Mouse (Mus musculus) intestine, postnatal 0 days (tissue): ENCODE measurements around the gene Ptbp2. TPM values are rescaled to one million over a fixed set of nuclear protein-coding genes. Genes with fewer than 3 reads are reported as not detected.

ENCODE experiments used
- ATAC-seq: fragments of 200-750 bp; cut with Nextera tagmentation; 2 replicates; pipeline ENCODE4 v1.8.0; 2017; ENCODE audit warnings: mild to moderate bottlenecking, moderate TSS enrichment, moderate library complexity
- H3K27ac ChIP-seq: fragments of 300-500 bp; sonication (generic); 2 replicates; pipeline ENCODE4 v1.5.1; 2014; ENCODE audit warnings: mild to moderate bottlenecking, low read depth, low read length, moderate library complexity
- H3K27me3 ChIP-seq: fragments of 300-500 bp; sonication (generic); replicated peaks from 2 replicates; pipeline ENCODE4 v1.6.1; 2014; ENCODE audit warnings: low read length, mixed read lengths; ENCODE audit not compliant: control insufficient read depth, insufficient read depth
- H3K36me3 ChIP-seq: fragments of 300-500 bp; sonication (generic); 2 replicates; pipeline ENCODE4 v1.6.1; 2014; ENCODE audit warnings: mild to moderate bottlenecking, moderate library complexity; ENCODE audit not compliant: control insufficient read depth, insufficient read depth
- H3K4me1 ChIP-seq: fragments of 300-500 bp; sonication (generic); replicated peaks from 2 replicates; pipeline ENCODE4 v1.6.1; 2014; ENCODE audit warnings: antibody characterized with exemption, low read length, mixed read lengths; ENCODE audit not compliant: control insufficient read depth, insufficient read depth
- H3K4me2 ChIP-seq: fragments of 300-500 bp; sonication (generic); replicated peaks from 2 replicates; pipeline ENCODE4 v1.6.1; 2014; ENCODE audit warnings: low read depth, mild to moderate bottlenecking, moderate library complexity
- H3K4me3 ChIP-seq: fragments of 300-500 bp; sonication (generic); 2 replicates; pipeline ENCODE4 v1.5.1; 2014; ENCODE audit warnings: low read depth, low read length
- H3K9ac ChIP-seq: fragments of 300-500 bp; sonication (generic); 2 replicates; pipeline ENCODE4 v1.6.1; 2014; ENCODE audit warnings: mild to moderate bottlenecking, low read depth, low read length
- H3K9me3 ChIP-seq: fragments of 300-500 bp; sonication (generic); 2 replicates; pipeline ENCODE4 v1.6.1; 2016; ENCODE audit warnings: mixed run types; ENCODE audit not compliant: control insufficient read depth
- CTCF ChIP-seq: sonication (generic); IDR thresholded peaks from 2 replicates; pipeline ENCODE4 v1.5.1; 2016; ENCODE audit warnings: low read depth, mild to moderate bottlenecking, control low read depth, antibody characterized with exemption, moderate library complexity
- WGBS: fragments of 180-500 bp; shearing (Covaris S2); extraction: QIAGEN DNeasy Blood & Tissue Kit; methylation state at CpG from one replicate; pipeline ENCODE4 v1.1.7; 2014; 5-methylcytosine and 5-hydroxymethylcytosine counted together
- polyA plus RNA-seq: library from polyadenylated mRNA; unstranded; fragments of >200 nt; fragmentation: Nextera tagmentation; extraction: Ambion mirVana; gene quantifications from 2 replicates; pipeline ENCODE4 v1.2.1, GENCODE M21; 2015

Gene Ptbp2
- polyA plus RNA-seq, 1 experiment from 2014 or later = 22.5 TPM

DNA sequence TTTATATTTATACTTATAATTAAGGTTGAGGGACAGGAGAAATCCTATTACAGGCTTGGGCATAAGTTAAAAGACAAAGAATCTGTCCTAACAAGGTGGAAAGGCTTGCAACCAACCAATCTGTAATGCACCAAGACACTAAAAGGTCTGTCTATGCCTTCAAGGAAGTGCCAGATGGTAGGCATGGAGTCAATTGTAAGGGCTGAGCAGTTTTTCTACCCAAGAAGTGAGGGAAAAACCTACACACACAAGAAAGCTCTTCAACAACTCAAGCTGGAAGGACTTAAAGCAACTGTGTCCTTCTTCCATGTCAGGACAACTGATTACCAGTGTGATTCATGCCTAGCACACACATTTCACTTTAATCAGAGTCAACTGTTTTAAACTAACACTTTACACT, 3.4 kb downstream of the Ptbp2 start:
- H3K9ac ChIP-seq = no peak overlapping the region

DNA sequence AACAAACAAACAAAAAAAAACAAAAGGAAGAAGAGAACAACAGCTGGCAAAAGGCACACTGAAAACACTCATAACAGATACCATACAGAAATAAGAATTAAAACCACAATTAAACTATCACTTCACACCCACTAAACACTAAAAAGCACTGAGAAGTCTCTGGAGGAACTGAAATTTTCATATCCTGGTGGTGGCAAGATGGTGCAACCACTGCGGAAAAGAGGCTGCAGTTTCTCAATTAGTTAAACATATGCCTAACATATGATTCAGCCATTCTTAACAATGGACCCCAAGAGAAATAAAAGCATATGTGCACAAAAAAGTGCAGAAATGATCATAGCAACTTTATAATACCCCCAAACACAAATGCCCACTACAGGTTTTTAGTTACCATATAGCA, 5.0 kb downstream of the Ptbp2 start:
- TF ChIP-seq CTCF = no peak
- Histone ChIP-seq H3K27ac (no peak overlapping the region), H3K27me3 (no peaks in the 10 kb centered on the region), H3K9me3 (no peaks in the 10 kb centered on the region), H3K4me2 (no peak overlapping the region), H3K4me3 (no peak overlapping the region), H3K36me3 (no peaks in the 10 kb centered on the region), H3K4me1 (no peaks in the 10 kb centered on the region), H3K9ac (no peak overlapping the region)
- ATAC-seq = no peak
- 87% methylated on average over 1 of the region's 1 CpGs for WGBS

More for the DNA sequence above, 3.4 kb downstream of the Ptbp2 start:
- H3K9me3 ChIP-seq = no peaks in the 10 kb centered on the region
- peak overlapping the region; percentile 73; the same call in 1 of the 2 replicates for H3K4me2 ChIP-seq
- no peaks in the 10 kb centered on the region for H3K36me3 ChIP-seq
- no peak overlapping the region for H3K4me3 ChIP-seq
- ATAC-seq = no peak
- H3K27ac ChIP-seq = no peak overlapping the region
- TF ChIP-seq CTCF = no peak
- H3K4me1 ChIP-seq = no peaks in the 10 kb centered on the region
- no peaks in the 10 kb centered on the region for H3K27me3 ChIP-seq

DNA sequence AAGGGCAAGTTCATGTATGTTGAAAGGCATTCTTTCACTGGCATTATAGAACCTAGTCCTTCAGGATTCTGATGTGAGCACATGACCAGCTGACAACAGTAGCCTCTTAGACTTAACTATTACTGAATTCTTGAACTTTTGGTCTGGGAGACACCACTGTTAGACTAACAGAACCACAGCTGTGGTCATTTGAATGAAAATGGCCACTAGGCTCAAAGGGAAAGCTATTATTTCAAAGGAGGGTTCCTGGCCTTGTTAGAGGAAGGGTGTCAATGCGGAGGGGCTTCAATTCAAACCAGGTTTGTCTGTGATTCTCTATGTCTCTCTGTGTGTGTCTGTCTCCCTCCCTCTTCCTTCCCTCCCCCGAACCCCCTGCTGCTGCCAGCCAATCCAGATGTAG, 5.8 kb downstream of the Ptbp2 start:
- Histone ChIP-seq H3K36me3 (no peaks in the 10 kb centered on the region), H3K9me3 (no peaks in the 10 kb centered on the region), H3K27ac (no peak overlapping the region), H3K27me3 (no peaks in the 10 kb centered on the region), H3K9ac (no peak overlapping the region), H3K4me3 (no peak overlapping the region), H3K4me1 (no peaks in the 10 kb centered on the region), H3K4me2 (no peak overlapping the region)
- 96% methylated on average over 2 of the region's 2 CpGs for WGBS
- no peak for TF ChIP-seq CTCF
- no peak for ATAC-seq

DNA sequence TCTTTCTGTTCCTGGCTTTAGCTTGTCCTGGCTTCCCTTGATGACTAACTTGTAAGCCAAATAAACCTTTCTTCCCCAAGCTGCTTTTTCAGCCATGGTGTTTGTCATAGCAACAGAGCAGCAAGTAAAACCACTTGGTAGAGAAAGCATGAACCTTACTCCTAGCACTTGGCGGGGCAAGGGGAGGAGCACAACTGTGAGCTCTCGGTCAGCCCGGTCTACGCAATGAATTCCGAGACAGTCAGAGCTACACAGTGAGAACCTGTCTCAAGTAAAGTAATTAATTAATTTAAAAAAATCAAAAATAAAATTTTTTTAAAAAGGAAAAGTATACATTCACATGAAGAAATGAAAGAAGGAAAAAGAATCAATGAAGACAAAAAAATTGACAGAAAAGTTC, 8.1 kb downstream of the Ptbp2 start:
- Histone ChIP-seq H3K9me3 (no peaks in the 10 kb centered on the region), H3K27ac (no peak overlapping the region), H3K4me1 (no peaks in the 10 kb centered on the region), H3K4me3 (no peak overlapping the region), H3K9ac (no peak overlapping the region), H3K4me2 (no peak overlapping the region), H3K27me3 (no peaks in the 10 kb centered on the region), H3K36me3 (no peaks in the 10 kb centered on the region)
- WGBS = 77% methylated on average over 5 of the region's 5 CpGs
- no peak for ATAC-seq
- no peak for TF ChIP-seq CTCF

DNA sequence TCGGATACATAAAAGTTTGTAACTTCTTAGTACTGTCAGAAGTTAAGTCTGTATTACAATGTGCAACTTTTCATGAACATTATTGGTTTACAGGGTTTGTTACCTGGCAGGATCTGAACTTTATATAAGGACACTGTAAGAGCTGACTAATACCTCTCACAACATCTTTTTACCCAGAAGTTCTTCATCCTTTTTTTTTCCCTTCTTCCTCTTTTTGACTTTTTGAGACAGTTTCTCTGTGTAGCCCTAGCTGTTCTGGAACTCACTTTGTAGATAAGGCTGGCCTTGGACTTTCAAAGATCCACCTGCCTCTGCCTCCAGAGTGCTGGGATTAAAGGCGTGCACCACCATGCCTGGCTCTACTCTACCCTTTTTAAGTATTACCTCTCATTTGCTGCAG, 11.5 kb downstream of the Ptbp2 start:
- no peak overlapping the region for H3K9ac ChIP-seq
- ATAC-seq = no peak
- no peak for TF ChIP-seq CTCF
- H3K27ac ChIP-seq = no peak overlapping the region
- no peaks in the 10 kb centered on the region for H3K4me1 ChIP-seq
- H3K27me3 ChIP-seq = no peaks in the 10 kb centered on the region
- no peak overlapping the region for H3K4me2 ChIP-seq
- H3K36me3 ChIP-seq = no peaks in the 10 kb centered on the region
- WGBS = 76% methylated on average over 2 of the region's 2 CpGs
- H3K4me3 ChIP-seq = no peak overlapping the region
- no peaks in the 10 kb centered on the region for H3K9me3 ChIP-seq

DNA sequence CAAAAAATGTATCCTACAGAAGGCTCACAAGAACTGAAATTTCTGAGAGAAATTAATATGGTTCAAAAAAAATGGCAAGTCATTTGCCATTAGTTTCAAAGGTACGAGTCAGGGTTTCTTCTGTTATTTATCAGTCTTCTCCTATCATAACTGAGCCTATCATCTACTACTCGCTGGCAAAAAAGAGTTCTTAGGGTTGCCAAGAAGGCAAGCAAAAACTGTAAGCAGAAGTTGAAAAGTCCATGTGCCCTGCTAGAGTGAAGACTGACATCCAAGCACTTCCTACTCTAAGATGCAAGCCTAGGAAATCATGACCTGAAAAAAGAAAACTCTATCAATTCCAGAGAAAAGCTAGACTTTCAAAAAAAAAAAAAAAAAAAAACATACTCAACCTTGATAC, 20.5 kb downstream of the Ptbp2 start:
- no peak for TF ChIP-seq CTCF
- Histone ChIP-seq H3K4me1 (no peaks in the 10 kb centered on the region), H3K9me3 (no peaks in the 10 kb centered on the region), H3K4me3 (no peak overlapping the region), H3K27ac (no peak overlapping the region), H3K4me2 (no peak overlapping the region), H3K27me3 (no peaks in the 10 kb centered on the region), H3K9ac (no peak overlapping the region), H3K36me3 (0 out of 2 replicates have a peak, but pooled peaks cover 8% of the 10 kb centered on the region)
- 69% methylated on average over 2 of the region's 2 CpGs for WGBS
- ATAC-seq = no peak

DNA sequence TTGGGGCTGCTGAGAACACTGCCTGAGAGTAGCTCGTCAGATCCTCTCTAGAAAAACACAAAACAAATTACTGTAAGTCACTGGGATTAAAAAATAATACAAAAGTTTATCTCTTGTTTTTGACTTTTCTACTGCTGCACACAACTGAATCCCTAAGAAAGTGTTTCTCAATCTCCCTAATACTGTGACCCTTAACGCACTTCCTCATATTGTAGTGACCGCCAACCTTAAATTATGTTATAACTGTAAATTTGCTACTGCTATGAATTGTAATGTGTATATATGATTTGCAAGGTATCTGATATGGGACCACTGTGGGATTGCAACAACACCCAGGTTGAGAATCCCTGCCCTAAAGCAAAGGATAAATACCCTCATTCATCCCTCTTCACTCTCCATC, 22.5 kb downstream of the Ptbp2 start:
- ATAC-seq = no peak
- Histone ChIP-seq H3K36me3 (0 out of 2 replicates have a peak, but pooled peaks cover 8% of the 10 kb centered on the region), H3K9me3 (no peaks in the 10 kb centered on the region), H3K27ac (no peak overlapping the region), H3K9ac (no peak overlapping the region), H3K4me3 (no peak overlapping the region), H3K4me1 (no peaks in the 10 kb centered on the region), H3K27me3 (no peaks in the 10 kb centered on the region), H3K4me2 (no peak overlapping the region)
- TF ChIP-seq CTCF = no peak
- WGBS = 94% methylated on average over 3 of the region's 3 CpGs
